Mouse (Mus musculus) heart, postnatal 10 days (tissue): ENCODE measurements around the gene Begain. TPM values are rescaled to one million over a fixed set of nuclear protein-coding genes. Genes with fewer than 3 reads are reported as not detected.

ENCODE experiments used
- DNase-seq, 2 experiments: peaks; one replicate each; pipeline ENCODE4 v3.0.0; 2021
- intact Hi-C: fragments of 180-260 bp; cut with DNase I; formaldehyde crosslinking; loops from one replicate; pipeline ENCODE4 v1.15.1; 2025
- total RNA-seq, 2 experiments: library from RNA; stranded (reverse); gene quantifications; 2 replicates each; pipeline ENCODE4 v1.2.3; 2021

Gene Begain
- total RNA-seq, 2 experiments from 2014 or later, result 1.4 to 1.6 TPM

DNA sequence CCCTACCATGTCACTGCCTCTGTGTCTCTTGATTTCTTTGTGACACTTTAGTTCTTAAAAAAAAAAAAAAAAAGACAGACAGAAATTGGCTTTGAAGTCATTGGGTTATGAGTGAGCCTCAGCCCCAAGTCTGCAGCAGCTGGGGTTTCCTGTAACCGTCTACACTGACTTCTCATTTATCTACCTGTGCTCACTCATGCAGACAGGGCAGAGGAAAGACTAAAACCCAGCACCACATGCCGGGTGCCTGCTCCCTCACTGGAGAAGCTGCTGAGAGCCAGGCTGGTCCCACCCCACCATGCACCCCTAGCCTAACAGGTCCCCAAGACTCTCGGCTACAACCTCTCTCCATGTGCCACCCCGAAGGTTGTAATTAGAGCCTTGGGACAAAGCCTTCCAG, 10.3 kb downstream of the Begain start:
- intact Hi-C loops, result no loop called here

DNA sequence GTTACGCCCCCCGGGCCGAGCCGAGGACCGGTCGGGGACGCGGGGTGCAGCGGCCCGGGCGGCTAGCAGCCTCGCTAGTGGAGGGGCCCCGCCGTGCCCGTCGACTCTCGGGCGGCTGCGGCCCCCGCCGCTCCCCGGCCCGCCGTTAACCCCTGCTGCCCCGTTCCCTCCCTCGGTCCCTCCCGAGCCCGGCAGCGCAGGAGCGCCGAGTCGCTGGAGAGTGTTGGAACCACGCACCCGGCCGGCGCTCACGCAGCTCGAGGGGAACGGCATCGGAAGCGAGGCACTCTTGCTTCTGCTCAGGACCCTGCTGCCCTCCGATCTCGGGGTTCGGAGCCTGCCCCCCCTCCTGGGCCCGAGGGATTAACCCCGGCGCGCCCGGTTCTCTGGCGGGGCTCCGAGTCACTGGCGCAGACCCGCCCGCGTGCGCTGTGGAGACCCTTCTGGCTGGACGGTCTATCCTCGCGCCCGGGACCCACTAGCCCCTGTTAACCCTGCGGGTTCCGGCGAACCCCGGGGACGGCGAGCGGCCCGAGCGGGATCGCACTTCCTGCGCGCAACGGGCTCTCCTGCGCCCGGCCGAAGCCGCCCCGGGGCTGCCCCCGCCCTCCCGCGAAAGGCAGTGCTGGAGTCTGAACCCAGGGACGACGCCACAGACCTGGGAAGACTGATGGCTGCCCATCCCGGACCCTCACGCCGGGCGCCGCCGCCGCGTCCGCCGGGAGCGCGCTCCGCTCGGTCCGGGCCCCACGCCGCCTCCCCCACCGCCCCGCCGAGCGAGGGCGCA, 14.8 kb downstream of the Begain start:
- DNase-seq, result peak in 1 of 2 experiments; percentile 17
- intact Hi-C loops, result no loop called here

More for the DNA sequence above, 10.3 kb downstream of the Begain start:
- DNase-seq, result no peak

DNA sequence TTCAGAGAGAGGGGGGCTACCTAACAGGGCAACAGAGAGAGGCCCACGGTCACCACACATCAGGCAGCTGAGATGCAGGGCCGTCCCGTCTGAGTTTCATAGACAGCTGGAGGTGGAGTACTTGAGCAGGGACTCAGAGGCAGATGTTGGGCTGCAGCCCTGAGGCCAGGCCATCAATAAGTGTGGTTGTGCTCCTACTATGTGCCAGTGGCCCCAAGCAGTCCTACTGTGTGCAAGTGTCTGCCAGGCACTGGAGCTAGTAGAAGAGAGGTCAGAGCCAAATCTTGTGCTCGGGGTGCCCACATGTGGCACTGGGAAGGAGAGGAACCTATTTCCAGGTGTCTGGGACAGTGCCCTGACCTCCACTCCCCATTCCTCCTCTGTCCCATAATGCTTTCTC, 18.1 kb downstream of the Begain start:
- intact Hi-C loops, result no loop called here
- DNase-seq, result no peak

DNA sequence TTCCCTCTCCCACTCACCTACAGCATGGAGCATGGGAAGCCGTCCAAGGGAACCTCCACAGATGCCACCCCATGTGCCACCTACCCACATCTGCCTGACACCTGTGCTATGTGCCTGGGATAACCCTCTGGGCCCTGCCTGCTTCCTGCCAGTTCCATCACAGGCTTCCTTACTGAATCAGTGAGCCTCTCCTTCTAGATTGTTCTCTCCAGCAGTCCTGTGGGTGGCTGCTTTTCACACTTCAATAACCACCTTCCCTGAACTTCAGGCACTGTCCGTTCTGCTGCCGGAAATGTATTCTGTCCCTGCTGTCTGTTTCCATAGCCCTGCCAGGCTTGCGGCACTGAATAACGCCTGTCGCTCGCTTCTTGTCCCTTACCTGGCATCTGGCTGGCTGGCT, 22.4 kb downstream of the Begain start:
- DNase-seq, result no peak
- intact Hi-C loops, result no loop called here

DNA sequence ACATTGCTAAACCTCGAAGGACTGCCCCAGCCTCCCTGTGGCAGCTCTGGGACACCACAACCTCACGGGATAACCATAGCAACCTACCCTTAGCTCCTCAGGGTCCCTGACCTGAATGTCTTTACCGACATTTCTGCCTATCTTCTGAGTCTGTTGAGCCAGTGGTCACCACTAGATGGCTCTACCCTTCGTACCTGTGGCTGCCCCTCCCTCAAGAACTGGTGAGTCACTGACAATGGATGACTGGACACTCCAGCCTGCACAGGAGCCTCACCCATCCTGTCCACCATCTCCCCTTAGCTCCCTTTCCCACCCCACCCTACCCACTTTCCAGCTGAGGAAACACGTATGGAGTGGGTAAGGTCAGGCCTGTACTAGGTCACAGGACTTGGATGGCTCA, 23.5 kb downstream of the Begain start:
- intact Hi-C loops, result no loop called here
- DNase-seq, result no peak

DNA sequence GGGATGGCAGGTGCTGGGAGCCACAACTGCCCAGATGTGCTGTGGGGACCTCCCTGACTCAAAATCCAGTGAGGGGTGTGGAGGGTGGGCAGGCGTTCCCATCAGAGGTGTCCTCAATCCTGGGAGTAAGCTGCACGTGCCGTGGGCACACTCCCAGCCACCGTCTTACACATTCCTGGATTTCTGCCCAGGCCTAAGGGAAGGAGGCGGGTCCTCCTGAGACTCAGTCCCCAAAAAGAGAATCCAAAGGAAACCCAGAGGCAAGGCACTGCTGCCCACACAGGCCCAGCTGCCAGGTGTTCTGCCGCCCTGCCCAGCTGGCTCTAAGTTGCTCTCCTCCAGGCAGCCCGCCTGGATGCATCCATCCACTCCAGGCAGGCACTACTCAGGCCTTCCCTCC, 28.7 kb downstream of the Begain start:
- DNase-seq, result no peak
- intact Hi-C loops, result no loop called here

DNA sequence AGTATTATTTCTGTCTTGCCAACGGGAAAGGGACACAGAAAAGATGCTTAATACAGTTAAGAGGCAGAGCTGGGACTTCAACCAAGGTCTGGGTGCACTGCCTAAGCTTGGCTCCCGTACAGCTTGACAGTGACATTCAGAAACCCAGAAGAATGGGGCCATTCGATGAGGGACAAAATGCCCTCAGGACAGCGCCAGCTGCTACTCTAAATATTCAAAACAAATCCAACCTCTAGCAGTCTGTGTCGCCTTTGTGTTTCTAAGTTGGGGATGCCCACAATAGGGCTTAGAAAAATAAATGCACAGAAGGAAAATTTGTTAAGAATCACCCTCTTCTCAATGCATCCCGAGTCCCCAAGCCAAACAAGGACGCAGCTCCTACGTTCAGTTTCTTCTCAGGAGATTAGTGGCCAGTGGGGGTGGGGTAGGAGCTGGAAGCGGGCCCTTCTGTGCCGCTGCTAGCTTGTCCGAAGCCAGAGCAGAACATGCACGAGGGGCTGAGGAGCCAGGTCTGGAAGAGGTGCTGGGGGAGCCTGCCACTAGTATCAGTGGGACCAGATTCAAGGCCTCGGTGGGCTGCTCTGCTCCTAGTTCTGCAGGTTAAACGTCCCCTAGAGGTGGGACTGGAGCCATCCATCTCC, 29.7 kb downstream of the Begain start:
- intact Hi-C loops, result no loop called here
- no peak for DNase-seq

DNA sequence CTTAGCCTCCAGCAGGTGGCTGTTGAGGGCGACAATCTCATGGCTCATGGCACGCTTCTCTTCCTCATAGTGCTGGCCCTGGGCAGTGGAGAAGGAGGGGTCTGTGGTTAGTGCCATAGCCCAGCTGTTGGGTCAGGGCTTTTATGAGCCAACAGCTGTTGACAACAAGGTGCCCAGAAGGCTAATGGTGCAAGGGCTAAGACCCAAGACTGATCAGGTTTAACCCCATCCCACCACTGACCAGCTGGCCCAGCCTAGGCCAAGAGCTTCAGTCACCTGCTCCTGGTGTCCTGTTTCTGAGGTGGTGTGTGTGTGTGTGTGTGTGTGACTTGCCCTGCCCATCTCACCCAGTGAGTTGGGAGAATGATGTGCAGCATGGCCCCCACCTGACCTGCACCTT, 31.0 kb downstream of the Begain start:
- DNase-seq, result no peak
- intact Hi-C loops, result no loop called here

DNA sequence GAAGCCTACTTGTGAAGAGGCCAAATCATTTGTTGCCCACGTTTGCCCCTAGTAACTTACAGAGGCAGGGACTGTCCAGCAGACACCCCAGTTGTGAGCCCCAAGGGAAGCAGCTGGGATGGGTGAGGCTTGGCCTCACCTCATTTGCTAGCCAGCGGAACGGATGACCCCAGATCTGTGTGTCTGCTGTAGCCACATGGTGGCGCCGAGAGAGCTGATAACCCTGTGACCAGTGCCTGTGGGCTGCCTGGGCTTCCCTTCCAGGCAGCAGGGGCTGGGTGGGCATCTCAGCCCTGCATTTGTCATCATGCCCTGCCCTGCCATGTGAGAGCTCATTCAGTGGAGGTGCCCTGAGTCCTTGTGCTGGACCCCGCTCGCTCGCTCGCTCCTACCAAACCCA, 44.2 kb downstream of the Begain start:
- intact Hi-C loops, result no loop called here

DNA sequence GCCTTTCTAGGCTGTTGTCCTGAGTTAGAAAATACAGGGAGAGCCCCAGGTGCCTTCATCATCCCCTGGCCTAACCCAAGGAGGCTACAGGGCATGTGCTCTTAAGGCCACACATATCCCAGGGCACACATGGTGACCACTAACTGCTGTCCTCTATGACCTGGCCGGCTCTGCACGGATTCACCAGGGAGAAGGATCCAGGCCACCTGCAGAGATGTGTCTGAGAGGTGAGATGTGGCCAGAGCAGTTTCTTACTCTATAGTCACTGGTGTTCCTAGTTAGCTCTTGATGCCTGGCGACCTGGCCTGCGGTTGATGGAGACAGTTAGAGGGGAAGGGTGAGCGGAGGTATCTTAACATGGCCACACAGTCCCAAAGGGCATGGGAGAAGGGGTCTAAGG, 45.1 kb downstream of the Begain start:
- intact Hi-C loops, result no loop called here

More for the DNA sequence above, 44.2 kb downstream of the Begain start:
- DNase-seq, result no peak

DNA sequence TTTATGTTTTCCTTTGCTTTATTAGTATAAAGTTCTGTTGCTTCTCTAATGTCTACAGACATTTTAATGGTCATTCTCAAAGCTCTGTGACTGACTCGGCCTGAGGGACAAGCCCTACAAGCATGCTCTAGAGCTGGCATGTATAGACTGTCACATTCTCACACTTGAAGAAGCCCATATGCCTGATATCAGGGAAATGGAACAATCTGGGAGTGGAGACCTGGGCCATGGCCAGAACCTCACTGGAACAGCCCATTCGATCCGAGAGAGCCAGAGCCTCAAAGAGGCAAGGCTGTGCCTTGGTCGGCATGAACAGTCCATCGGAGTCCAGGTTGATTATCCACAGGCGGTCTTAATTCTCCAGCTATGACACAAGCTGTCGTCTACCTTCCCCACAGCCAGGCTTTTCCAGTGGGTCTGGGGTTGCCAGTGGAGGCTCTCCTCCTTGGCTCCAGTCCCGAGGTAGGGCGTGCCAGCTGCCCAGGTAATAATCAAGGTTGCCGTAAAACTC, 45.8 kb downstream of the Begain start:
- intact Hi-C loops, result no loop called here
- DNase-seq, result no peak

More for the DNA sequence above, 45.1 kb downstream of the Begain start:
- DNase-seq, result no peak

DNA sequence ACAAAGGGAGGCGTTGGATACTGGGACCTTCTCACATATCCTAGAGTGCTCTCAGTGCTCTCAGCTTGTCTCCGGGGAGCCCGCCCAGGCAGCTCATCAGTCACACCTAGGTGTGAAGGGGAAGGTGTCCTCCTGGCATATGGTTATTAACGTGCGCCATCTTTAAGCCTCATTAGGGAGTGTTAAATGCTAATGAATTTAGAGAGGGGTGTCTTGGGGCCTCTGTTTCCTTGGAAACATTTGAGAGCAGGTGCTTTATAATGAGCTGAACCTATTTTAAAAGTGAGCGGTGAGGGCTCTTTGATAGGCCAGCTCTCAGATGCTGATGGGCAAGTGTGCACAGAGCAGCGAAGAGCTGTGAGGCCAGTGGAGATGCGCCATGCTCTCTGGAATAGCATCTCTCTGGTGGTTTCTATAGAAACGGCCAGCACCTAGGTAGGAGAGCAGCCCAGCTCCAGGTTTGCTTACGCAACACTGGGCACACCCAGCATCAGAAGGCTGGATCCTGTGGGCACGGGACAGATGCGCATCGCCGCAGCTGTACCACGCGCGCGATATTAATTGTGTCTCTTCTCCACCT, 57.9 kb downstream of the Begain start:
- intact Hi-C loops, result no loop called here
- DNase-seq, result no peak

DNA sequence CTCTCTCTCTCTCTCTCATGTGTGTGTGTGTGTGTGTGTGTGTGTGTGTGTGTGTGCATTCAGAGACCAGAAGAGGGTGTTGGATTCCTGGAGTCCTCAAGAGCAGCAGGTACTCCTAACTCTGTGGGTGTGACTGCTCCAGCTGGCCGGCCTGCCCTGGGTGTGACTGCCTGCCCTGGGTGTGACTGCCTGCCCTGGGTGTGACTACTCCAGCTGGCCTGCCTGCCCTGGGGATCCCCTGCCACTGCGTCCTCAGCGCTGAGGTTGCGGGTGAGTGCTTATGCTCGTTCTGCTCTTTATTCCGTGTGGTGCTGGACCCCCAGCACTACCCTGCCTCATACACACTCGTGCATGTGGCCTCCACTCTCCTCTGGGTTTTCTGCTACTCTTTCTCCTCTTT, 65.0 kb downstream of the Begain start:
- intact Hi-C loops, result no loop called here
- no peak for DNase-seq

DNA sequence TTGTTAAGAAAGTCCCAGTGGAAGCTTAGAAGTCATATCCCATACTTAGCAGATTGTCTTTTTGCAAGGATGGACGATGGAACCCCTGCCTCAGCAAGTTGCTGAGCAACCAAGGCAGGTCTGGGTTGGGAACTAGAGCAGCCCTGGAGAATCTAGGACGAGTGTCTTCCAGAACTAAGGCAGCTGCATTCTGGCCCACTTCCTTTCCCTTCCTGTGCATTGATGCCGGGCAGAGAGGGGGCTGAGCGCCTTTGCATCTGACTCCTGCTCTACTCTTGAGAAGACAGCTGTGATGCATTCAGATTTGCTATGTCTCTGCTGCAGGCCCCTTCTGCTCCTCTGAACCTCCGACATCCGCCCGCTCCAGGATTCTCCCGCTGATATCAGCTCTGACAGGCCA, 70.8 kb downstream of the Begain start:
- intact Hi-C loops, result no loop called here
- DNase-seq, result no peak

DNA sequence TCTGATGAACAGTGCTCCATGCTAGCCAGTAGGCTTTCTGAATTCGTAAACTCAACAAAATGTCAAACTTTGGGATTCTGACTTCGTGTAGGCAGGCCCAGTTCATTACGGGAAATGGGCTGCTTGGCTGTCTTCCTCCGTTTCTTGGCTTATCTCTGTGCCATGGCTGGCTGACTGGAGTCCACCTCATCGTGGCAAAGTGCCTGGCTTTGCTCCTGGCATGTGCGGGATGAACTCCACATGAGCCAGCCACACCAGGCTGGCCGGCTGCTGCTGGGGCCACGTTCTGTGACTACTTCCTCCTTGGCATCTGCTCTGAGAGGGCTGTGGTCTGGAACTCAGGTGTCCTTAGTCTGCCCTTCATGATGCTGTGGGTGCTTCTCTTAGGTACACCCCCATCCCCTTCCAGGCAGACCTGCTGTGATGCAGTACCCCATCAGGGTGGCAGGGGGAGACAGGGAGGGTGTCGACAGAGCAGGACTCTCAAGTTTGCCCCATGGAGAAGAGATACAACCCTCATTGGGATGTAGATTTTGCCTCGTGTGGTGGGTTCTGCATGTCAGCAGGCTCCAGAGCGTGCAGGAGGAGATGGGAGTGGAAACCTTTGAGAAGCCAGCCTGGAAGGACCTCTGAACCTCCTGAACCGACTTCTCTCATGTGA, 71.9 kb downstream of the Begain start:
- intact Hi-C loops, result no loop called here
- DNase-seq, result no peak

DNA sequence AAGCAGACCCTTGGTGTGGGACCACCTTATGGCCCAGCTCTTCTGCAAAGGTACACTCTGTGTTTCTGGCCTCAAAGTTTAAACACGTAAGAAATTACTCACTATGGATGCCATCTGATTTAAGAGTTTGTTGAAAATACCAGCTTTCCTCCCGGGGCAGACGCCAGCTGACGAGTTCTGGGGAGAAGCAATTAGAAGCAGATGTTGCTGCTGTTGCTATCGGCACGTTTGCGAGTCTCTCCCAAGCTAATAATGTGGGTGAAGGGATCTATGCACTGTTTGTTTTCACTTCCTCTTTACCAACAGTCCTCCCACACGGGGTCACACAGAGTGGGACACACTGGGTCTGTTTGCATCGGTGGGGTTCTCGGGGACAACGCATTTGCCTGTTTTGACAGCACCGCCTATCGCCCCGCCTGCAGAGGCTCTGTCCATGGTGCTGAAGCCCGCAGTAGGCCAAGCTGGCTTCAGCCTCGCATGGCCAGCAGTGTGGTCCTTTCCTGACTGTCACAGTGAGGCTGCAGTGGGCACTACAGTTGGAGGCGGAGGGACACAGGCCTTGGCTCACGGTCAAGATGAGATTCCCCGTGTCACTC, 73.5 kb downstream of the Begain start:
- peak; percentile 87 to 90 for DNase-seq
- intact Hi-C loops, result no loop called here

DNA sequence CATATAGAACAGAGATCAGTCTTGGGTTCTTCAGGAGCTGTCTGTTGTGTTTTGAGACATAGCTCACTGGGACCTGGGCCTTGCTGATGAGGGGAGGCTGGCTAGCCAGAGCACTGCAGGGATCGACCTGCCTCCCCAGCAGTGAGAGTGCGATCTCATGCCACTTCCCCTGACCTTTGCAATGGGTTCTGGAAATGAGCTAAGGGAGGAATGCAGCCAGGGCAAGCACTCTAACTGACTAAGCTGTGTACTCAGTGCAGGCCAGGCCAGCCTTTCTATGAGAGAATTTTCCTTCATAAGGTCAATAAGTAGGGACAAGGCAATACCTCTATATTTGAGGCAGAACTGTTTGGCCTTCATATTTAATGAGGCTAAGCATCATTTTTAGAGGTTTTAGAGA, 75.0 kb downstream of the Begain start:
- no peak for DNase-seq
- intact Hi-C loops, result no loop called here

DNA sequence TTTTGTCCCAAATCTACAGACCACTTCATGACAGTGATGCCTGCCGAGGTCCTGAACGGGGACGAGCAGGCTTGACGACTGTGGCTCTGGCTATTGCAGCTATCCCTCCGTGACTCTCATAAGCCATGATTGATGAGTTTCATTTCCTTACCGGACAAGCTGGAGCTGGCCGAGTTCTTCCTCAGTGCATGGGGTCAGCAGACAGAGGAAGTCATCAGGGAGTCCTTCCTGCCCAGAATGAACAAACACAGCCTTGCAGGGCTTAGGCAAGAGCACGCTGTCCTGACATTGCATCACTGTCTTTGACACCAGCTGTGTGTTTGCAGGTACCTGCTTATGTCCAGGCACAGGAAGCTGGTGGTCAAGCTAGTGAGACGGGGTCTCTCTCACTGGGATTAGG, 77.6 kb downstream of the Begain start:
- intact Hi-C loops, result no loop called here
- no peak for DNase-seq

DNA sequence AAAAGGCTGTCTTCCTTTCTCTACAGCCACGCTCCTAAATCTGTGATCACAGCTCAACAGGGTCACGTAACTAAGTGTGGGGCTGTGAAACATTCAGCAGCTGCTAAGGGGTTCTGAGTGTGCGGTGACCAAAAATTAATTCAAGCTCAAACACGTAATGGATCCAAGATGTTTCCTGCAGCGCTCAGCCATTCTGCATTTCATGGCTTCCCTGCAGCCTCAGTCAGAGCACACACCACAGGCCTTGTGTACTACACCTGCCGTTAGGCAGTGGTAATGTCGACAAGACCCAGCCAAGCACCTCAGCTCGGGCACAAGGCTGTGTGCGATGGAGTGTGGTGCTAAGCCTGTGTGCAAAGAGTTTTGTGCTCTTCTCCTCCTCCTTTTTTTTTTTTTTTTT, 80.6 kb downstream of the Begain start:
- no peak for DNase-seq
- intact Hi-C loops, result no loop called here

DNA sequence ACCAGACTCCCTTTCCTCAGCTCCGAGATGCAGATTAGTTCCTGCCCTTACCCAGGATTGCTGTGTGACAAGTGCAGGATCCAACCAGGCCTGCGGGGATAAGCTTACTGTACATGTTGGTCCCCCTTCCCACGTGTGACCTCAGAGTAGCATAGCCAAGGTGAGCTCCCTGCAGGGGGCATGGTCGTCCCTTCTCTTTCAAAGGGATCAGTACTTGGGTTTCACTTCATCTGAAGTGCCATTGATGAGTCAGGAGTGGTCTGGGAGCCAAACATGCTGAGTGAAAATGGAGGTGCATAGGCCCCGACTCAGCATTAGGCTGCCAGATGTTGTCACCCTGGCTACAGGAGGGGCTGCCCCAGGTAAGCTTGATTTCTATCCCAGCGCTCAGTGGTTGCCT, 83.0 kb downstream of the Begain start:
- no peak for DNase-seq
- intact Hi-C loops, result no loop called here

DNA sequence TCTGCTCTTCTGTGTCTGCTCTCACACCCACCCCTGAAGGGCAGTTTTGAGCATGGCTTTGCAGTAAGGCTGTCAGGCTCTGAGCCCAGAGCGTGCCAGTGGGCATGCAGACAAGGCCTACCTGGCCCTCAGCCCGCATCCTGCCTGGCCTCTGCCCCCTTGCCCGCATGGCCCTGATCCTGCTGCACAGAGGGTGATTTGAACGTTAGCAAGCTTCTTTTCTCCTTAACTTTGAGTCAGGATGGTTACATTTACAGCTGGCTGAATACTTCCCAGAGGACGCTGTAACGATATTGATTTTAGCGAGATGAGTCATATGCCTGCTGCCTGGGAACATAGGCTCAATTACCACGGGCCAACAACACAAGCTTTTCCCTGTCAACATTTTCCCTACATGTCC, 83.5 kb downstream of the Begain start:
- intact Hi-C loops, result no loop called here
- peak in 1 of 2 experiments; percentile 5 for DNase-seq
